Mouse (Mus musculus) heart, embryonic 14.5 days (tissue): ENCODE measurements around the gene Tnfsf14. TPM values are rescaled to one million over a fixed set of nuclear protein-coding genes. Genes with fewer than 3 reads are reported as not detected.

Experiments
- ATAC-seq: fragments of 200-750 bp; cut with Nextera tagmentation; 2 replicates; pipeline ENCODE4 v1.8.0; 2017; ENCODE audit warnings: low read depth, moderate TSS enrichment; ENCODE audit not compliant: insufficient number of reproducible peaks, insufficient read depth, low FRiP score
- H3K27ac ChIP-seq, 2 experiments: fragments of 200-500 bp in 1 of 2; fragments of 300-500 bp in 1 of 2; sonication (generic) in 1 of 2; replicated peaks in 1 of 2; 2 replicates each; pipeline ENCODE4 v1.5.1; 2012 to 2014; ENCODE audit warnings: low read depth in 2 of 2, low read length in 2 of 2, control low read depth in 1 of 2, mild to moderate bottlenecking in 1 of 2, mixed read lengths in 1 of 2; ENCODE audit not compliant: control insufficient read depth in 1 of 2, insufficient read depth in 1 of 2
- H3K27me3 ChIP-seq: fragments of 300-500 bp; sonication (generic); 2 replicates; pipeline ENCODE4 v1.6.1; 2014; ENCODE audit warnings: mild to moderate bottlenecking, low read length, control low read depth; ENCODE audit not compliant: control insufficient read depth, insufficient read depth
- H3K36me3 ChIP-seq: fragments of 300-500 bp; sonication (generic); 2 replicates; pipeline ENCODE4 v1.6.1; 2014; ENCODE audit warnings: mild to moderate bottlenecking, control low read depth, low read length, mixed read lengths; ENCODE audit not compliant: control insufficient read depth, insufficient read depth
- H3K4me1 ChIP-seq, 2 experiments: fragments of 200-500 bp in 1 of 2; fragments of 300-500 bp in 1 of 2; sonication (generic) in 1 of 2; 2 replicates each; pipeline ENCODE4 v1.6.1; 2012 to 2014; ENCODE audit warnings: low read length in 2 of 2, control low read depth in 1 of 2, mixed read lengths in 1 of 2; ENCODE audit not compliant: control insufficient read depth in 2 of 2, insufficient read depth in 2 of 2
- H3K4me2 ChIP-seq: fragments of 300-500 bp; sonication (generic); 2 replicates; pipeline ENCODE4 v1.6.1; 2014; ENCODE audit warnings: mild to moderate bottlenecking, low read length
- H3K4me3 ChIP-seq, 2 experiments: fragments of 200-500 bp in 1 of 2; fragments of 300-500 bp in 1 of 2; sonication (generic) in 1 of 2; 2 replicates each; pipeline ENCODE4 v1.5.1; 2012 to 2014; ENCODE audit warnings: low read length in 2 of 2, mild to moderate bottlenecking in 2 of 2, control low read depth in 1 of 2, low read depth in 1 of 2, moderate library complexity in 1 of 2; ENCODE audit not compliant: control insufficient read depth in 1 of 2, insufficient read depth in 1 of 2
- H3K9ac ChIP-seq: fragments of 300-500 bp; sonication (generic); 2 replicates; pipeline ENCODE4 v1.6.1; 2014; ENCODE audit warnings: mild to moderate bottlenecking, low read length
- H3K9me3 ChIP-seq: fragments of 300-500 bp; sonication (generic); 2 replicates; pipeline ENCODE4 v1.6.1; 2016; ENCODE audit warnings: low read length, control low read depth; ENCODE audit not compliant: control insufficient read depth
- WGBS: fragments of 180-500 bp; shearing (Covaris S2); extraction: QIAGEN DNeasy Blood & Tissue Kit; methylation state at CpG from one replicate; pipeline ENCODE4 v1.1.7; 2014; 5-methylcytosine and 5-hydroxymethylcytosine counted together
- polyA plus RNA-seq: library from polyadenylated mRNA; unstranded; fragments of >200 nt; fragmentation: Nextera tagmentation; extraction: Ambion mirVana; gene quantifications from 2 replicates; pipeline ENCODE4 v1.2.1, GENCODE M21; 2014

Tnfsf14 gene
- polyA plus RNA-seq, 1 experiment from 2014 or later: not detected

- no peak overlapping the region for H3K9ac ChIP-seq
- 23% methylated on average over 11 of the region's 11 CpGs for WGBS
- H3K4me2 ChIP-seq: no peak overlapping the region
- H3K9me3 ChIP-seq: no peaks in the 10 kb centered on the region
- no peaks in the 10 kb centered on the region for H3K36me3 ChIP-seq
- H3K27me3 ChIP-seq: peaks cover 14% of the 10 kb centered on the region
- no peaks in the 10 kb centered on the region; a peak in 1 of 4 replicates for H3K4me1 ChIP-seq
- H3K4me3 ChIP-seq: no peak overlapping the region
- H3K27ac ChIP-seq: no peak overlapping the region
- ATAC-seq: no peak
These were observed 25.3 kb upstream of the Tnfsf14 start for GRCm38 (mm10) chr17:57219167-57219883.

- Histone ChIP-seq H3K4me2 (no peak overlapping the region), H3K9me3 (no peaks in the 10 kb centered on the region), H3K36me3 (no peaks in the 10 kb centered on the region), H3K9ac (no peak overlapping the region), H3K27me3 (peaks cover 10% of the 10 kb centered on the region; the same call in 1 of the 2 replicates), H3K27ac (no peak overlapping the region), H3K4me1 (no peaks in the 10 kb centered on the region; a peak in 1 of 4 replicates), H3K4me3 (no peak overlapping the region)
- ATAC-seq: no peak
- WGBS: 61% methylated on average over 12 of the region's 12 CpGs
These were observed 24.4 kb upstream of the Tnfsf14 start for GRCm38 (mm10) chr17:57218335-57218900.

GRCm38 (mm10) chr17:57214676-57215387 lies 20.9 kb upstream of the Tnfsf14 start:
- Histone ChIP-seq H3K4me3 (no peak overlapping the region), H3K36me3 (no peaks in the 10 kb centered on the region), H3K27ac (no peak overlapping the region), H3K4me1 (no peaks in the 10 kb centered on the region; a peak in 1 of 4 replicates), H3K4me2 (no peak overlapping the region), H3K27me3 (peaks cover 10% of the 10 kb centered on the region; the same call in 1 of the 2 replicates), H3K9ac (no peak overlapping the region), H3K9me3 (no peaks in the 10 kb centered on the region)
- 39% methylated on average over 13 of the region's 13 CpGs for WGBS
- ATAC-seq: 0 out of 2 replicates have a peak, but pooled peaks have one; percentile 11

- WGBS: 61% methylated on average over 9 of the region's 9 CpGs
- Histone ChIP-seq H3K36me3 (no peaks in the 10 kb centered on the region), H3K4me1 (no peaks in the 10 kb centered on the region; a peak in 1 of 4 replicates), H3K4me3 (no peak overlapping the region), H3K4me2 (no peak overlapping the region), H3K9me3 (no peaks in the 10 kb centered on the region), H3K9ac (no peak overlapping the region), H3K27ac (no peak overlapping the region), H3K27me3 (peaks cover 10% of the 10 kb centered on the region; the same call in 1 of the 2 replicates)
- ATAC-seq: no peak
These were observed 17.5 kb upstream of the Tnfsf14 start for GRCm38 (mm10) chr17:57211501-57211900.

GRCm38 (mm10) chr17:57209330-57209729 lies 15.4 kb upstream of the Tnfsf14 start:
- Histone ChIP-seq H3K9ac (no peak overlapping the region), H3K4me1 (no peaks in the 10 kb centered on the region), H3K9me3 (no peaks in the 10 kb centered on the region), H3K36me3 (no peaks in the 10 kb centered on the region), H3K4me2 (no peak overlapping the region), H3K27me3 (0 out of 2 replicates have a peak, but pooled peaks cover 5% of the 10 kb centered on the region), H3K27ac (no peak overlapping the region), H3K4me3 (no peak overlapping the region)
- WGBS: 75% methylated on average over 4 of the region's 4 CpGs
- ATAC-seq: no peak

- H3K4me1 ChIP-seq: no peaks in the 10 kb centered on the region
- H3K36me3 ChIP-seq: no peaks in the 10 kb centered on the region
- no peaks in the 10 kb centered on the region for H3K27me3 ChIP-seq
- no peak overlapping the region for H3K4me2 ChIP-seq
- WGBS: 70% methylated on average over 3 of the region's 3 CpGs
- no peak overlapping the region for H3K4me3 ChIP-seq
- no peaks in the 10 kb centered on the region for H3K9me3 ChIP-seq
- no peak overlapping the region for H3K27ac ChIP-seq
- no peak overlapping the region for H3K9ac ChIP-seq
- no peak for ATAC-seq
These were observed 14.0 kb upstream of the Tnfsf14 start for GRCm38 (mm10) chr17:57207938-57208337.

- Histone ChIP-seq H3K9ac (no peak overlapping the region), H3K4me3 (no peak overlapping the region), H3K27ac (no peak overlapping the region), H3K4me1 (no peaks in the 10 kb centered on the region), H3K4me2 (no peak overlapping the region), H3K27me3 (no peaks in the 10 kb centered on the region), H3K9me3 (no peaks in the 10 kb centered on the region), H3K36me3 (no peaks in the 10 kb centered on the region)
- ATAC-seq: no peak
- WGBS: 68% methylated on average over 10 of the region's 10 CpGs
These were observed 8.1 kb upstream of the Tnfsf14 start for GRCm38 (mm10) chr17:57201841-57202724.
